Mouse (Mus musculus) limb, embryonic 14.5 days (tissue): ENCODE data around the gene Nipa1. TPM values are rescaled to one million over a fixed set of nuclear protein-coding genes. Genes with fewer than 3 reads are reported as not detected.

ENCODE experiments used
- ATAC-seq: fragments of 200-750 bp; cut with Nextera tagmentation; 2 replicates; pipeline ENCODE4 v1.8.0; 2017; ENCODE audit warnings: low read depth, moderate number of reproducible peaks, moderate TSS enrichment; ENCODE audit not compliant: low FRiP score
- DNase-seq: peaks from one replicate; pipeline ENCODE4 v3.0.0-alpha.2; 2015; ENCODE audit warnings: low spot score
- H3K27ac ChIP-seq: fragments of 300-500 bp; sonication (generic); replicated peaks from 2 replicates; pipeline ENCODE4 v1.5.1; 2014; ENCODE audit warnings: low read depth, mild to moderate bottlenecking, low read length, moderate library complexity, mixed read lengths
- H3K27me3 ChIP-seq: fragments of 300-500 bp; sonication (generic); 2 replicates; pipeline ENCODE4 v1.6.1; 2014; ENCODE audit warnings: low read length, mixed read lengths; ENCODE audit not compliant: control insufficient read depth, insufficient read depth
- H3K36me3 ChIP-seq: fragments of 300-500 bp; sonication (generic); 2 replicates; pipeline ENCODE4 v1.6.1; 2014; ENCODE audit warnings: mild to moderate bottlenecking, low read length, moderate library complexity, mixed read lengths; ENCODE audit not compliant: control insufficient read depth, insufficient read depth
- H3K4me1 ChIP-seq: fragments of 300-500 bp; sonication (generic); 2 replicates; pipeline ENCODE4 v1.6.1; 2014; ENCODE audit warnings: antibody characterized with exemption, low read length, mixed read lengths; ENCODE audit not compliant: control insufficient read depth, insufficient read depth
- H3K4me2 ChIP-seq: fragments of 300-500 bp; sonication (generic); replicated peaks from 2 replicates; pipeline ENCODE4 v1.6.1; 2014; ENCODE audit warnings: low read depth, mild to moderate bottlenecking, low read length, moderate library complexity; ENCODE audit not compliant: severe bottlenecking
- H3K4me3 ChIP-seq: fragments of 300-500 bp; sonication (generic); replicated peaks from 2 replicates; pipeline ENCODE4 v1.5.1; 2014; ENCODE audit warnings: low read length
- H3K9ac ChIP-seq: fragments of 300-500 bp; sonication (generic); 2 replicates; pipeline ENCODE4 v1.6.1; 2014; ENCODE audit warnings: mild to moderate bottlenecking, low read depth, low read length, moderate library complexity; ENCODE audit not compliant: severe bottlenecking
- H3K9me3 ChIP-seq: fragments of 300-500 bp; sonication (generic); 2 replicates; pipeline ENCODE4 v1.6.1; 2016; ENCODE audit warnings: low read length; ENCODE audit not compliant: control insufficient read depth
- POLR2A ChIP-seq: fragments of 200-500 bp; IDR thresholded peaks from 2 replicates; pipeline ENCODE4 v1.8.0; 2012; ENCODE audit warnings: inconsistent platforms, mild to moderate bottlenecking, moderate library complexity, borderline replicate concordance; ENCODE audit not compliant: insufficient read depth, insufficient read length; ENCODE audit errors: extremely low read depth
- WGBS: fragments of 180-500 bp; shearing (Covaris S2); extraction: QIAGEN DNeasy Blood & Tissue Kit; methylation state at CpG from one replicate; pipeline ENCODE4 v1.1.7; 2014; 5-methylcytosine and 5-hydroxymethylcytosine counted together
- polyA plus RNA-seq, 2 experiments: library from polyadenylated mRNA; depleted of rRNA in 1 of 2; stranded (reverse) in 1 of 2; unstranded in 1 of 2; fragments of >200 nt; fragmentation: Nextera tagmentation in 1 of 2; extraction: Ambion mirVana in 1 of 2; gene quantifications; 2 replicates each; pipeline versions ENCODE4 v1.2.1 to v1.2.3; 2012 to 2014

Nipa1 gene
- 7.1 and 8.4 TPM in 2 replicates for polyA plus RNA-seq (2012; rRNA removed)
- 7.3 and 8.4 TPM in 2 replicates for polyA plus RNA-seq (2014; fragmentation: Nextera tagmentation; extraction: Ambion mirVana)

- peak within 1 kb of the TSS; percentile 76 for H3K4me2 ChIP-seq
- H3K36me3 ChIP-seq = no peaks in the 10 kb centered on the region
- peak within 1 kb of the TSS; percentile 64 for H3K9ac ChIP-seq
- DNase-seq (no peak), ATAC-seq (no peak)
- peak within 1 kb of the TSS; percentile 30 for H3K27ac ChIP-seq
- H3K4me1 ChIP-seq = 0 out of 2 replicates have a peak, but pooled peaks cover 9% of the 10 kb centered on the region
- no peak for TF ChIP-seq POLR2A
- 43% methylated on average over 3 of the region's 3 CpGs for WGBS
- peak within 1 kb of the TSS; percentile 61 for H3K4me3 ChIP-seq
- H3K9me3 ChIP-seq = no peaks in the 10 kb centered on the region
- no peaks in the 10 kb centered on the region for H3K27me3 ChIP-seq
Observed at GRCm38 (mm10) chr7:56019930-56020253, at the start of gene Nipa1. Nipa1 (minus strand) TSS chr7:56019954.

- Histone ChIP-seq H3K9ac (no peak overlapping the region), H3K4me2 (no peak overlapping the region), H3K27me3 (no peaks in the 10 kb centered on the region), H3K4me1 (no peaks in the 10 kb centered on the region), H3K36me3 (peaks cover 11% of the 10 kb centered on the region; the same call in 1 of the 2 replicates), H3K9me3 (no peaks in the 10 kb centered on the region), H3K4me3 (no peak overlapping the region), H3K27ac (no peak overlapping the region)
- DNase-seq (no peak), ATAC-seq (no peak)
- 100% methylated on average over 1 of the region's 1 CpGs for WGBS
- no peak for TF ChIP-seq POLR2A
Observed at GRCm38 (mm10) chr7:56066634-56067033, 46.9 kb upstream of the Nipa1 start.

GRCm38 (mm10) chr7:56066136-56066535 lies 46.4 kb upstream of the Nipa1 start:
- DNase-seq = no peak
- no peak overlapping the region for H3K27ac ChIP-seq
- TF ChIP-seq POLR2A = no peak
- 78% methylated on average over 2 of the region's 2 CpGs for WGBS
- H3K9me3 ChIP-seq = no peaks in the 10 kb centered on the region
- no peaks in the 10 kb centered on the region for H3K4me1 ChIP-seq
- H3K4me2 ChIP-seq = no peak overlapping the region
- no peak for ATAC-seq
- H3K36me3 ChIP-seq = peaks cover 13% of the 10 kb centered on the region; the same call in 1 of the 2 replicates
- H3K27me3 ChIP-seq = no peaks in the 10 kb centered on the region
- no peak overlapping the region for H3K9ac ChIP-seq
- no peak overlapping the region for H3K4me3 ChIP-seq

GRCm38 (mm10) chr7:56064876-56065275 lies 45.1 kb upstream of the Nipa1 start:
- Histone ChIP-seq H3K9me3 (no peaks in the 10 kb centered on the region), H3K36me3 (peaks cover 13% of the 10 kb centered on the region; the same call in 1 of the 2 replicates), H3K27me3 (no peaks in the 10 kb centered on the region), H3K9ac (no peak overlapping the region), H3K4me1 (no peaks in the 10 kb centered on the region), H3K4me3 (no peak overlapping the region), H3K27ac (no peak overlapping the region), H3K4me2 (no peak overlapping the region)
- ATAC-seq (no peak), DNase-seq (no peak)
- 93% methylated on average over 1 of the region's 1 CpGs for WGBS
- no peak for TF ChIP-seq POLR2A

- TF ChIP-seq POLR2A = no peak
- Histone ChIP-seq H3K9ac (no peak overlapping the region), H3K36me3 (peaks cover 19% of the 10 kb centered on the region; the same call in 1 of the 2 replicates), H3K4me2 (no peak overlapping the region), H3K4me1 (peaks cover 9% of the 10 kb centered on the region), H3K27ac (no peak overlapping the region), H3K4me3 (no peak overlapping the region), H3K27me3 (no peaks in the 10 kb centered on the region), H3K9me3 (no peaks in the 10 kb centered on the region)
- ATAC-seq = no peak
- no peak for DNase-seq
- WGBS = 91% methylated on average over 3 of the region's 3 CpGs
Observed at GRCm38 (mm10) chr7:56055338-56055737, 35.6 kb upstream of the Nipa1 start.

GRCm38 (mm10) chr7:56052996-56053395 lies 33.2 kb upstream of the Nipa1 start:
- H3K9ac ChIP-seq = no peak overlapping the region
- H3K9me3 ChIP-seq = no peaks in the 10 kb centered on the region
- H3K27me3 ChIP-seq = no peaks in the 10 kb centered on the region
- no peak overlapping the region for H3K4me2 ChIP-seq
- ATAC-seq (no peak), DNase-seq (no peak)
- H3K27ac ChIP-seq = no peak overlapping the region
- no peak overlapping the region for H3K4me3 ChIP-seq
- TF ChIP-seq POLR2A = no peak
- peaks cover 15% of the 10 kb centered on the region; the same call in 1 of the 2 replicates for H3K36me3 ChIP-seq
- H3K4me1 ChIP-seq = peaks cover 14% of the 10 kb centered on the region
